Mouse (Mus musculus) E14TG2a.4 (cell line): ENCODE measurements around the gene 2310061I04Rik.

ENCODE experiments used
- CTCF ChIP-seq: conservative IDR thresholded peaks from 2 replicates; pipeline ENCODE4 v1.5.1; 2014; ENCODE audit warnings: low read length
- NANOG ChIP-seq: IDR thresholded peaks from 2 replicates; pipeline ENCODE4 v1.6.1; 2014; ENCODE audit warnings: borderline replicate concordance, low read length, mixed read lengths
- POU5F1 ChIP-seq: IDR thresholded peaks from 2 replicates; pipeline ENCODE4 v1.6.1; 2014; ENCODE audit warnings: low read length, borderline replicate concordance

- TF ChIP-seq CTCF (no peak), POU5F1 (no peak), NANOG (no peak)
These were observed 678 bp upstream of the 2310061I04Rik start for GRCm38 (mm10) chr17:35897644-35898573.
